Mouse (Mus musculus) embryonic facial prominence, embryonic 10.5 days (tissue): ENCODE results near the gene Pirt. TPM values are rescaled to one million over a fixed set of nuclear protein-coding genes. Genes with fewer than 3 reads are reported as not detected.

ENCODE experiments used
- DNase-seq: peaks from one replicate; pipeline ENCODE4 v3.0.0-alpha.2; 2017; ENCODE audit warnings: low spot score
- H3K27ac ChIP-seq: fragments of 300-500 bp; sonication (generic); replicated peaks from 2 replicates; pipeline ENCODE4 v1.5.1; 2016; ENCODE audit warnings: mild to moderate bottlenecking
- H3K27me3 ChIP-seq: fragments of 300-500 bp; sonication (generic); replicated peaks from 2 replicates; pipeline ENCODE4 v1.6.1; 2016; ENCODE audit warnings: low read depth, mild to moderate bottlenecking; ENCODE audit not compliant: poor library complexity, severe bottlenecking
- H3K36me3 ChIP-seq: fragments of 300-500 bp; sonication (generic); replicated peaks from 2 replicates; pipeline ENCODE4 v1.6.1; 2016; ENCODE audit warnings: mild to moderate bottlenecking, moderate library complexity
- H3K4me1 ChIP-seq: fragments of 300-500 bp; sonication (generic); 2 replicates; pipeline ENCODE4 v1.6.1; 2016
- H3K4me3 ChIP-seq: fragments of 300-500 bp; sonication (generic); 2 replicates; pipeline ENCODE4 v1.5.1; 2016; ENCODE audit warnings: mild to moderate bottlenecking, moderate library complexity
- H3K9me3 ChIP-seq: fragments of 300-500 bp; sonication (generic); 2 replicates; pipeline ENCODE4 v1.6.1; 2016; ENCODE audit warnings: mild to moderate bottlenecking
- WGBS: fragments of 180-500 bp; shearing (Covaris S2); methylation state at CpG from one replicate; pipeline ENCODE4 v1.1.7; 2016; 5-methylcytosine and 5-hydroxymethylcytosine counted together
- polyA plus RNA-seq: library from polyadenylated mRNA; unstranded; fragments of >200 nt; fragmentation: Nextera tagmentation; extraction: Ambion mirVana; gene quantifications from 2 replicates; pipeline ENCODE4 v1.2.1, GENCODE M21; 2016

Gene Pirt
- polyA plus RNA-seq: 0.40 and 2.2 TPM in 2 replicates

GRCm38 (mm10) chr11:66911811-66912210 is at the start of gene Pirt:
Gene Pirt, plus strand, starts transcription at chr11:66911981.
- no peak within 1 kb of the TSS for H3K4me3 ChIP-seq
- H3K27me3 ChIP-seq: peaks cover 22% of the 10 kb centered on the region
- no peak for DNase-seq
- no peak within 1 kb of the TSS for H3K27ac ChIP-seq
- no peaks in the 10 kb centered on the region for H3K36me3 ChIP-seq
- no peaks in the 10 kb centered on the region for H3K4me1 ChIP-seq
- WGBS: 56% methylated on average over 10 of the region's 10 CpGs
- no peaks in the 10 kb centered on the region for H3K9me3 ChIP-seq

- no peaks in the 10 kb centered on the region for H3K36me3 ChIP-seq
- H3K27ac ChIP-seq: no peak overlapping the region
- H3K4me1 ChIP-seq: no peaks in the 10 kb centered on the region
- H3K4me3 ChIP-seq: no peak overlapping the region
- no peak for DNase-seq
- 10% methylated on average over 5 of the region's 5 CpGs for WGBS
- H3K27me3 ChIP-seq: no peaks in the 10 kb centered on the region
- H3K9me3 ChIP-seq: no peaks in the 10 kb centered on the region
These were observed 40.1 kb upstream of the Pirt start for GRCm38 (mm10) chr11:66871701-66872100.

- H3K27me3 ChIP-seq: no peaks in the 10 kb centered on the region
These were observed 38.9 kb upstream of the Pirt start for GRCm38 (mm10) chr11:66872773-66873470.

GRCm38 (mm10) chr11:66881291-66881690 is 30.5 kb upstream of the Pirt start:
- Histone ChIP-seq H3K9me3 (no peaks in the 10 kb centered on the region), H3K36me3 (no peaks in the 10 kb centered on the region), H3K27me3 (no peaks in the 10 kb centered on the region), H3K4me3 (no peak overlapping the region), H3K4me1 (0 out of 2 replicates have a peak, but pooled peaks cover 3% of the 10 kb centered on the region), H3K27ac (no peak overlapping the region)
- 85% methylated on average over 2 of the region's 2 CpGs for WGBS
- no peak for DNase-seq

More at GRCm38 (mm10) chr11:66872773-66873470, 38.9 kb upstream of the Pirt start:
- H3K4me3 ChIP-seq: no peak overlapping the region
- no peak overlapping the region for H3K27ac ChIP-seq
- WGBS: 64% methylated on average over 3 of the region's 3 CpGs
- H3K4me1 ChIP-seq: no peaks in the 10 kb centered on the region
- no peaks in the 10 kb centered on the region for H3K9me3 ChIP-seq
- no peak for DNase-seq
- H3K36me3 ChIP-seq: no peaks in the 10 kb centered on the region

- H3K27me3 ChIP-seq: no peaks in the 10 kb centered on the region
- DNase-seq: no peak
- WGBS: 73% methylated on average over 7 of the region's 7 CpGs
- H3K27ac ChIP-seq: no peak overlapping the region
- 0 out of 2 replicates have a peak, but pooled peaks cover 3% of the 10 kb centered on the region for H3K4me1 ChIP-seq
- no peaks in the 10 kb centered on the region for H3K36me3 ChIP-seq
- H3K9me3 ChIP-seq: no peaks in the 10 kb centered on the region
- no peak overlapping the region for H3K4me3 ChIP-seq
These were observed 29.3 kb upstream of the Pirt start for GRCm38 (mm10) chr11:66882224-66883040.

- Histone ChIP-seq H3K9me3 (no peaks in the 10 kb centered on the region), H3K4me1 (no peaks in the 10 kb centered on the region), H3K27ac (no peak overlapping the region), H3K27me3 (0 out of 2 replicates have a peak, but pooled peaks cover 3% of the 10 kb centered on the region), H3K4me3 (no peak overlapping the region), H3K36me3 (no peaks in the 10 kb centered on the region)
- no peak for DNase-seq
- WGBS: 79% methylated on average over 3 of the region's 3 CpGs
These were observed 19.2 kb upstream of the Pirt start for GRCm38 (mm10) chr11:66892536-66892935.

GRCm38 (mm10) chr11:66898747-66899146 is 13.0 kb upstream of the Pirt start:
- WGBS: 87% methylated on average over 2 of the region's 2 CpGs

GRCm38 (mm10) chr11:66899426-66899825 is 12.4 kb upstream of the Pirt start:
- no peaks in the 10 kb centered on the region for H3K27me3 ChIP-seq
- no peaks in the 10 kb centered on the region for H3K4me1 ChIP-seq
- no peaks in the 10 kb centered on the region for H3K9me3 ChIP-seq
- H3K27ac ChIP-seq: no peak overlapping the region
- 16% methylated on average over 7 of the region's 7 CpGs for WGBS
- H3K4me3 ChIP-seq: no peak overlapping the region
- no peaks in the 10 kb centered on the region for H3K36me3 ChIP-seq
- peak; percentile 71 for DNase-seq

More at GRCm38 (mm10) chr11:66898747-66899146, 13.0 kb upstream of the Pirt start:
- Histone ChIP-seq H3K36me3 (no peaks in the 10 kb centered on the region), H3K4me1 (no peaks in the 10 kb centered on the region), H3K27ac (no peak overlapping the region), H3K27me3 (no peaks in the 10 kb centered on the region), H3K4me3 (no peak overlapping the region), H3K9me3 (no peaks in the 10 kb centered on the region)
- DNase-seq: no peak

GRCm38 (mm10) chr11:66902801-66903200 is 9.0 kb upstream of the Pirt start:
- no peaks in the 10 kb centered on the region for H3K36me3 ChIP-seq
- no peak overlapping the region for H3K27ac ChIP-seq
- no peak for DNase-seq
- peaks cover 10% of the 10 kb centered on the region; the same call in 1 of the 2 replicates for H3K27me3 ChIP-seq
- H3K4me3 ChIP-seq: no peak overlapping the region
- peaks cover 4% of the 10 kb centered on the region for H3K4me1 ChIP-seq
- no peaks in the 10 kb centered on the region for H3K9me3 ChIP-seq
- 89% methylated on average over 7 of the region's 7 CpGs for WGBS

GRCm38 (mm10) chr11:66905617-66906384 is 6.0 kb upstream of the Pirt start:
- H3K4me1 ChIP-seq: peaks cover 4% of the 10 kb centered on the region
- H3K27me3 ChIP-seq: peaks cover 10% of the 10 kb centered on the region; the same call in 1 of the 2 replicates
- peak overlapping the region; percentile 30; the same call in 1 of the 2 replicates for H3K4me3 ChIP-seq
- peak overlapping the region; percentile 61 for H3K27ac ChIP-seq
- DNase-seq: peak; percentile 83
- H3K9me3 ChIP-seq: no peaks in the 10 kb centered on the region
- H3K36me3 ChIP-seq: no peaks in the 10 kb centered on the region
- 15% methylated on average over 21 of the region's 21 CpGs for WGBS

GRCm38 (mm10) chr11:66912531-66913458 is 1.0 kb downstream of the Pirt start:
- Histone ChIP-seq H3K27ac (no peak overlapping the region), H3K9me3 (no peaks in the 10 kb centered on the region), H3K36me3 (no peaks in the 10 kb centered on the region), H3K27me3 (peaks cover 19% of the 10 kb centered on the region), H3K4me1 (no peaks in the 10 kb centered on the region), H3K4me3 (no peak overlapping the region)
- DNase-seq: no peak
- WGBS: 53% methylated on average over 17 of the region's 17 CpGs
